Mouse (Mus musculus) liver, embryonic 14.5 days (tissue): ENCODE data around the gene Itpr3. TPM values are rescaled to one million over a fixed set of nuclear protein-coding genes. Genes with fewer than 3 reads are reported as not detected.
A peak's percentile ranks its signal among the peaks of the same experiment; 100 is the strongest.

Experiments
- ATAC-seq: fragments of 200-750 bp; cut with Nextera tagmentation; 2 replicates; pipeline ENCODE4 v1.8.0; 2017; ENCODE audit warnings: moderate number of reproducible peaks, mild to moderate bottlenecking, moderate library complexity; ENCODE audit not compliant: insufficient read depth
- DNase-seq, 3 experiments: peaks; one replicate each; pipeline ENCODE4 v3.0.0-alpha.2; 2012 to 2013; ENCODE audit warnings: low read depth in 3 of 3, low spot score in 3 of 3
- H3K27ac ChIP-seq: fragments of 300-500 bp; sonication (generic); 2 replicates; pipeline ENCODE4 v1.5.1; 2014; ENCODE audit warnings: moderate library complexity, mild to moderate bottlenecking, control low read depth, inconsistent platforms
- H3K27me3 ChIP-seq: fragments of 300-500 bp; sonication (generic); 2 replicates; pipeline ENCODE4 v1.6.1; 2014; ENCODE audit warnings: mild to moderate bottlenecking, low read length, moderate library complexity; ENCODE audit not compliant: control insufficient read depth, insufficient read depth
- H3K36me3 ChIP-seq: fragments of 300-500 bp; sonication (generic); replicated peaks from 2 replicates; pipeline ENCODE4 v1.6.1; 2014; ENCODE audit warnings: low read depth; ENCODE audit not compliant: control insufficient read depth, insufficient read depth
- H3K4me1 ChIP-seq, 2 experiments: fragments of 200-500 bp in 1 of 2; fragments of 300-500 bp in 1 of 2; sonication (generic) in 1 of 2; replicated peaks; 2 replicates each; pipeline ENCODE4 v1.6.1; 2012 to 2014; ENCODE audit warnings: antibody characterized with exemption in 1 of 2, inconsistent platforms in 1 of 2, low read length in 1 of 2; ENCODE audit not compliant: control insufficient read depth in 2 of 2, insufficient read depth in 2 of 2
- H3K4me2 ChIP-seq: fragments of 300-500 bp; sonication (generic); 2 replicates; pipeline ENCODE4 v1.6.1; 2014; ENCODE audit warnings: low read depth, mild to moderate bottlenecking, control low read depth, moderate library complexity
- H3K4me3 ChIP-seq, 2 experiments: fragments of 200-500 bp in 1 of 2; fragments of 300-500 bp in 1 of 2; sonication (generic) in 1 of 2; 2 replicates each; pipeline ENCODE4 v1.5.1; 2012 to 2014; ENCODE audit warnings: low read depth in 2 of 2, low read length in 2 of 2, mild to moderate bottlenecking in 2 of 2, control low read depth in 1 of 2, inconsistent platforms in 1 of 2, moderate library complexity in 1 of 2; ENCODE audit not compliant: insufficient read depth in 1 of 2
- H3K9ac ChIP-seq: fragments of 300-500 bp; sonication (generic); replicated peaks from 2 replicates; pipeline ENCODE4 v1.6.1; 2014; ENCODE audit warnings: mild to moderate bottlenecking, control low read depth, moderate library complexity
- H3K9me3 ChIP-seq: fragments of 300-500 bp; sonication (generic); 2 replicates; pipeline ENCODE4 v1.6.1; 2016; ENCODE audit warnings: low read length, mixed read lengths; ENCODE audit not compliant: control insufficient read depth
- CTCF ChIP-seq: IDR thresholded peaks from 2 replicates; pipeline ENCODE4 v1.5.1; 2016; ENCODE audit warnings: antibody characterized with exemption, low read depth, control low read depth
- EP300 ChIP-seq: IDR thresholded peaks from 2 replicates; pipeline ENCODE4 v1.6.1; 2016; ENCODE audit warnings: antibody characterized with exemption, low read depth
- WGBS: fragments of 180-500 bp; shearing (Covaris S2); extraction: QIAGEN DNeasy Blood & Tissue Kit; methylation state at CpG from one replicate; pipeline ENCODE4 v1.1.7; 2014; ENCODE audit not compliant: insufficient replicate concordance; 5-methylcytosine and 5-hydroxymethylcytosine counted together
- polyA plus RNA-seq, 2 experiments: library from polyadenylated mRNA; depleted of rRNA in 1 of 2; stranded (reverse) in 1 of 2; unstranded in 1 of 2; fragments of >200 nt; fragmentation: Nextera tagmentation in 1 of 2; extraction: Ambion mirVana in 1 of 2; gene quantifications; 2 replicates each; pipeline versions ENCODE4 v1.2.1 to v1.2.3; 2012 to 2014

The Itpr3 gene
- polyA plus RNA-seq, 2 experiments: 0.53 to 0.96 TPM

DNA sequence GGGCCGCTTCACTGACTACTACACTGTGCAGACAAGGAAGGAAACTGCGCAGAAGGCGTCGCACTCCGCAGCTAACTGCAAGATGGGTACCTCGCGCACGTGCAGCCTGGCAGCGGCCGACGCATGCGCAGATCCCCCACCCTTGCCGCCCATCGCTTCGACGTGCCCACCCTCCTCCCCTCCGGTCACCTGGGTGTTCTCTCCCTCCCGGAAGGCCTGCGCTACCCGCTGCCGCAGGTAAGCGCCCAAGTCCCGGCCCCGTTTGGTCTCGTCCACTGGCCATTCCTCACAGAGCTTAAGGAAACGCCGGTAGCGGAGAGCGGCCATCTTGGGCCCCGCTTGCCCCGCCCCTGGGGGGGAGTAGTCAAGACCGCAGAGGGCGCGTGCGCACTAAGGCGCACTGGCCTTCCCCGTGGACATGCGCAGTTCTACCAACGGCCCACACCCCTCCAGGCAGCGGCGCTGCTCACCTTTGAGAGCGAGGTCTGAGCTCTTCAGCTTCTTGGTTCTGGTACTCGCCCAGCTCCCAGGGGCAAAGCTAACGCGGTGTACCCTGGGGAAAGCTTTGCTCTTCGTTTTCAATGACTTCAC, 76.5 kb downstream of the Itpr3 start, which contains the start of gene Uqcc2:
TSS of gene Uqcc2 (minus strand) at position 366 of the 591 bp plus-strand sequence.
- Histone ChIP-seq H3K4me2 (peak within 1 kb of the TSS; percentile 76), H3K9me3 (no peaks in the 10 kb centered on the region), H3K36me3 (no peaks in the 10 kb centered on the region), H3K4me1 (peaks cover 16 to 24% of the 10 kb centered on the region in 2 experiments), H3K27me3 (no peaks in the 10 kb centered on the region), H3K9ac (peak within 1 kb of the TSS; percentile 66), H3K27ac (peak within 1 kb of the TSS; percentile 43), H3K4me3 (peak within 1 kb of the TSS; percentile 76 to 77)
- 0% methylated on average over 46 of the region's 46 CpGs for WGBS
- TF ChIP-seq CTCF: peak; percentile 90
- TF ChIP-seq EP300: no peak
- ATAC-seq (peak; percentile 93), DNase-seq (peak; percentile 82 to 94 (median 86))

DNA sequence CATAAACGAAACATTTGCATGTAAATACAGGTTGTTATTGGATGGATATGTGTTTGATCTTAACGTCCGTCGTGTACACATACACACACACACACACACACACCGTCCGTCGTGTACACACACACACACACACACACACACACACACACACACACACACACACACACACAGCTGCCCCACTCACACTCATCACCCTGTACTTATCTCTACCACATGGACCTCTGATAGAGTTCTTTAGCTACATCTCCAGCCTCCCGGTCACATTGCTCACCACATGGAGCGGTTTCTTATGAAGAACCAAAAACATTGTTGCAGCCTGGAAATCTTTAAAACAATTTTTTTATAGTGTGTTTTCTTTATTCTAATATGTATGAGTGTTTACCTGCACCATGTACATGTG, 77.1 kb downstream of the Itpr3 start:
- peak; percentile 65 for ATAC-seq
- DNase-seq: no peak
- Histone ChIP-seq H3K27me3 (no peaks in the 10 kb centered on the region), H3K4me2 (peak overlapping the region; percentile 76), H3K4me1 (peaks cover 16 to 24% of the 10 kb centered on the region in 2 experiments), H3K4me3 (peak overlapping the region; percentile 49 to 77), H3K27ac (peak overlapping the region; percentile 43), H3K9me3 (no peaks in the 10 kb centered on the region), H3K36me3 (no peaks in the 10 kb centered on the region), H3K9ac (peak overlapping the region; percentile 66)
- TF ChIP-seq CTCF (no peak), EP300 (no peak)
- 16% methylated on average over 9 of the region's 9 CpGs for WGBS

DNA sequence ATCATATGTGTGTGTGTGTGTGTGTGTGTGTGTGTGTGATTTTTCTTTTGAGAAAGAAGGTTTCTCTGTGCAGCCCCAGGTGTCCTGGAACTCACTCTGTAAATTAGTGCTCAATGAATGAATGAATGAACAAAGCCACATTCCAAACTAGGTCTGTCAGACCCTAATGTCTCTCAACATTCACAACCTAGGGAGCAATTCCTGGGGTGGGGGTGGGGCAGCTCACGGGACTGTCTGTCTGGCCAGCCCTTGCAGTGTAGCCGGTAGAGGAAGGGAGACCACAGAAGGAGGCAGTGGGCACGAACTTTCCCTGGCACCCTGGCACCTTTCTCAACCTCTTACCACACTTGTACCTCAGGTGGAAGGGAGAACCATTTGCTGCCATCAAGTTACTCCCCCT, 77.6 kb downstream of the Itpr3 start:
- 34% methylated on average over 3 of the region's 3 CpGs for WGBS
- Histone ChIP-seq H3K9ac (no peak overlapping the region), H3K4me2 (peak overlapping the region; percentile 76; the same call in 1 of the 2 replicates), H3K27me3 (no peaks in the 10 kb centered on the region), H3K27ac (no peak overlapping the region), H3K4me3 (no peak overlapping the region), H3K36me3 (no peaks in the 10 kb centered on the region), H3K9me3 (no peaks in the 10 kb centered on the region), H3K4me1 (peaks cover 16 to 24% of the 10 kb centered on the region in 2 experiments)
- DNase-seq (no peak), ATAC-seq (no peak)
- TF ChIP-seq EP300 (no peak), CTCF (no peak)

DNA sequence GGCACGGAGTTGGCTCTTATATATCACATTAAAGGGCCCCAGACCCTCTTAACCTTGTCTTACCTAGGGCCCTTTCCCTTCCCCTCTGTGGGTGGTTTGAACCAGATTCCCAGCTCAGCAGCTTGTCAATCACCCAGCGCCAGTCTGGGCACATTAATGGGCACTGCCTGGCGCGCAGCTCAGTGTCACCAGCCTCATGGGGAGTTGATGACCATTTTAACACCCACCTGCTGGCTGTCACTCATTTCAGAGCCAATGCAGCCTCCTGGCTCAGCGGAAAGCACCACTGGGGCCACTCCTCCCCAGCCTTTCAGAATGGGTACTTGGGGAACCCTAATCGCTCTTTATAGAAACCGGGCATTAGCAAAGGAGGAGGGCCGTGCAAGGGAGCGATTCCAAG, 81.3 kb downstream of the Itpr3 start:
- H3K9me3 ChIP-seq: no peaks in the 10 kb centered on the region
- H3K27me3 ChIP-seq: no peaks in the 10 kb centered on the region
- DNase-seq (no peak), ATAC-seq (no peak)
- H3K4me2 ChIP-seq: no peak overlapping the region
- peaks cover 9 to 14% of the 10 kb centered on the region in 2 experiments for H3K4me1 ChIP-seq
- no peak overlapping the region for H3K4me3 ChIP-seq
- WGBS: 66% methylated on average over 9 of the region's 9 CpGs
- TF ChIP-seq EP300: no peak
- TF ChIP-seq CTCF: no peak
- no peak overlapping the region for H3K9ac ChIP-seq
- no peak overlapping the region for H3K27ac ChIP-seq
- H3K36me3 ChIP-seq: no peaks in the 10 kb centered on the region

DNA sequence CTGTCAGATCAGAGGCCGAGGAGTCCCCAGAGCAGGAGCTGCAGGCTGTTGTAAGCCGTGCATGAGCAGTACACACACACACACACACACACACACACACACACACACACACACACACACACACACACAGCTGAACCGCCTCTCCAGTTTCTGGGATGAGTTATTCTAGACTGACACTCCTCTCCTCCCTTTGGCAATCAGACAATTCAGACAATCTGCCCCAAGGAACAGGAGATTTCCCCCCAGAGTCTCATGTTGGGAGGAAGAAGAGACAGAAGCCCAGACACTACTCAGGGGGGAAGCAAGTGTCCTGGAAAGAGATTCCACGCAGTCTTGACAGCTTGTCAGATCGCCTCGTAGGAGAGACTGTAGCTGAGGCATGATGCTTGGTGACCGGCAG, 82.2 kb downstream of the Itpr3 start:
- H3K4me2 ChIP-seq: no peak overlapping the region
- H3K4me3 ChIP-seq: no peak overlapping the region
- no peak for TF ChIP-seq EP300
- TF ChIP-seq CTCF: no peak
- peaks cover 7 to 9% of the 10 kb centered on the region in 2 experiments for H3K4me1 ChIP-seq
- H3K27me3 ChIP-seq: no peaks in the 10 kb centered on the region
- no peaks in the 10 kb centered on the region for H3K36me3 ChIP-seq
- ATAC-seq: no peak
- H3K9ac ChIP-seq: no peak overlapping the region
- no peak overlapping the region for H3K27ac ChIP-seq
- no peaks in the 10 kb centered on the region for H3K9me3 ChIP-seq
- 56% methylated on average over 7 of the region's 7 CpGs for WGBS
- no peak for DNase-seq
